Mouse (Mus musculus) small intestine, adult 2 months (tissue): ENCODE results near the gene Ankub1. TPM values are rescaled to one million over a fixed set of nuclear protein-coding genes. Genes with fewer than 3 reads are reported as not detected.

ENCODE experiments used
- H3K27ac ChIP-seq: fragments of 200-500 bp; 2 replicates; pipeline ENCODE4 v1.5.1; 2012; ENCODE audit warnings: low read depth, low read length, control low read depth, inconsistent platforms; ENCODE audit not compliant: insufficient read depth
- H3K27me3 ChIP-seq: fragments of 200-500 bp; 2 replicates; pipeline ENCODE4 v1.6.1; 2012; ENCODE audit warnings: mild to moderate bottlenecking, moderate library complexity, low read length, inconsistent platforms; ENCODE audit not compliant: control insufficient read depth, insufficient read depth
- H3K36me3 ChIP-seq: fragments of 200-500 bp; 2 replicates; pipeline ENCODE4 v1.6.1; 2012; ENCODE audit warnings: mild to moderate bottlenecking, low read length, control low read depth, inconsistent platforms; ENCODE audit not compliant: control insufficient read depth, insufficient read depth
- H3K4me1 ChIP-seq: fragments of 200-500 bp; 2 replicates; pipeline ENCODE4 v1.6.1; 2012; ENCODE audit warnings: low read length, inconsistent platforms, mixed read lengths; ENCODE audit not compliant: control insufficient read depth, insufficient read depth, insufficient read length
- H3K4me3 ChIP-seq: fragments of 200-500 bp; 2 replicates; pipeline ENCODE4 v1.5.1; 2012; ENCODE audit warnings: low read depth, mild to moderate bottlenecking, control low read depth, inconsistent platforms, low read length, moderate library complexity
- CTCF ChIP-seq: fragments of 200-500 bp; IDR thresholded peaks from 2 replicates; pipeline ENCODE4 v1.5.1; 2012; ENCODE audit warnings: low read depth, mild to moderate bottlenecking, control low read depth, inconsistent platforms, low read length, moderate library complexity, mixed read lengths; ENCODE audit not compliant: insufficient replicate concordance, insufficient read length; ENCODE audit errors: extremely low read depth
- POLR2A ChIP-seq: fragments of 200-500 bp; IDR thresholded peaks from 2 replicates; pipeline ENCODE4 v1.6.1; 2012; ENCODE audit warnings: low read depth, mild to moderate bottlenecking, control low read depth, inconsistent platforms, low read length, moderate library complexity
- WGBS: fragments of 180-500 bp; shearing (Covaris S2); methylation state at CpG from one replicate; pipeline ENCODE4 v1.1.7; 2018; 5-methylcytosine and 5-hydroxymethylcytosine counted together
- polyA plus RNA-seq: library from polyadenylated mRNA; depleted of rRNA; stranded (reverse); fragments of >200 nt; gene quantifications from 2 replicates; pipeline ENCODE4 v1.2.3, GENCODE M21; 2012

Gene Ankub1
- polyA plus RNA-seq, 1 experiment, result not detected

GRCm38 (mm10) chr3:57664682-57665081 lies 27.9 kb downstream of the Ankub1 start:
- Histone ChIP-seq H3K4me1 (no peaks in the 10 kb centered on the region), H3K4me3 (no peak overlapping the region), H3K27me3 (no peaks in the 10 kb centered on the region), H3K27ac (no peak overlapping the region), H3K36me3 (no peaks in the 10 kb centered on the region)
- 60% methylated on average over 10 of the region's 10 CpGs for WGBS
- no peak for TF ChIP-seq CTCF

- Histone ChIP-seq H3K4me1 (no peaks in the 10 kb centered on the region), H3K36me3 (no peaks in the 10 kb centered on the region), H3K4me3 (no peak overlapping the region), H3K27me3 (no peaks in the 10 kb centered on the region), H3K27ac (no peak overlapping the region)
- TF ChIP-seq CTCF, result peak; percentile 35; the same call in 1 of the 2 replicates
- no peak for TF ChIP-seq POLR2A
- WGBS, result 13% methylated on average over 6 of the region's 6 CpGs
These were observed 28.9 kb downstream of the Ankub1 start for GRCm38 (mm10) chr3:57663731-57664130.

- H3K4me3 ChIP-seq, result no peak overlapping the region
- H3K27ac ChIP-seq, result no peak overlapping the region
- TF ChIP-seq CTCF, result no peak
- no peak for TF ChIP-seq POLR2A
- WGBS, result 65% methylated on average over 6 of the region's 6 CpGs
- H3K27me3 ChIP-seq, result no peaks in the 10 kb centered on the region
- no peaks in the 10 kb centered on the region for H3K4me1 ChIP-seq
- H3K36me3 ChIP-seq, result no peaks in the 10 kb centered on the region
These were observed 34.0 kb downstream of the Ankub1 start for GRCm38 (mm10) chr3:57658608-57659007.

GRCm38 (mm10) chr3:57653646-57654045 lies 39.0 kb downstream of the Ankub1 start:
- Histone ChIP-seq H3K27me3 (no peaks in the 10 kb centered on the region), H3K36me3 (peaks cover 2% of the 10 kb centered on the region; the same call in 1 of the 2 replicates), H3K4me1 (no peaks in the 10 kb centered on the region; the same call in 1 of the 2 replicates), H3K4me3 (no peak overlapping the region), H3K27ac (no peak overlapping the region)
- TF ChIP-seq CTCF (no peak), POLR2A (no peak)
- 78% methylated on average over 3 of the region's 3 CpGs for WGBS

GRCm38 (mm10) chr3:57652485-57652884 lies 40.1 kb downstream of the Ankub1 start:
- no peaks in the 10 kb centered on the region; the same call in 1 of the 2 replicates for H3K4me1 ChIP-seq
- TF ChIP-seq POLR2A (no peak), CTCF (no peak)
- no peaks in the 10 kb centered on the region for H3K27me3 ChIP-seq
- H3K27ac ChIP-seq, result no peak overlapping the region
- peaks cover 2% of the 10 kb centered on the region; the same call in 1 of the 2 replicates for H3K36me3 ChIP-seq
- WGBS, result 90% methylated on average over 3 of the region's 3 CpGs
- no peak overlapping the region for H3K4me3 ChIP-seq

- Histone ChIP-seq H3K4me1 (no peaks in the 10 kb centered on the region; the same call in 1 of the 2 replicates), H3K27me3 (no peaks in the 10 kb centered on the region), H3K36me3 (peaks cover 3% of the 10 kb centered on the region), H3K27ac (no peak overlapping the region), H3K4me3 (peak overlapping the region; percentile 99; the same call in 1 of the 2 replicates)
- no peak for TF ChIP-seq CTCF
- WGBS, result 52% methylated on average over 3 of the region's 3 CpGs
These were observed 40.7 kb downstream of the Ankub1 start for GRCm38 (mm10) chr3:57651865-57652259.

GRCm38 (mm10) chr3:57651231-57651864 lies 41.3 kb downstream of the Ankub1 start, which contains the start of gene Commd2:
Gene Commd2, minus strand, starts transcription at chr3:57651715.
- WGBS, result under 1% methylated on average over 42 of the region's 42 CpGs
- H3K4me3 ChIP-seq, result peak within 1 kb of the TSS; percentile 99
- H3K27ac ChIP-seq, result peak within 1 kb of the TSS; percentile 57
- TF ChIP-seq POLR2A, result peak; percentile 74
- no peak for TF ChIP-seq CTCF
- no peaks in the 10 kb centered on the region for H3K27me3 ChIP-seq
- no peaks in the 10 kb centered on the region; the same call in 1 of the 2 replicates for H3K4me1 ChIP-seq
- H3K36me3 ChIP-seq, result peaks cover 7% of the 10 kb centered on the region
